Mouse (Mus musculus) cerebellum, adult (tissue): Measurements from ENCODE around the gene Erp44.

ENCODE experiments used
- ATAC-seq: cut with Nextera tagmentation; 2 replicates; pipeline ENCODE4 v1.9.2; 2017; ENCODE audit warnings: mild to moderate bottlenecking, moderate library complexity, mixed read lengths; ENCODE audit not compliant: insufficient number of reproducible peaks, low FRiP score, low TSS enrichment

Erp44 gene

DNA sequence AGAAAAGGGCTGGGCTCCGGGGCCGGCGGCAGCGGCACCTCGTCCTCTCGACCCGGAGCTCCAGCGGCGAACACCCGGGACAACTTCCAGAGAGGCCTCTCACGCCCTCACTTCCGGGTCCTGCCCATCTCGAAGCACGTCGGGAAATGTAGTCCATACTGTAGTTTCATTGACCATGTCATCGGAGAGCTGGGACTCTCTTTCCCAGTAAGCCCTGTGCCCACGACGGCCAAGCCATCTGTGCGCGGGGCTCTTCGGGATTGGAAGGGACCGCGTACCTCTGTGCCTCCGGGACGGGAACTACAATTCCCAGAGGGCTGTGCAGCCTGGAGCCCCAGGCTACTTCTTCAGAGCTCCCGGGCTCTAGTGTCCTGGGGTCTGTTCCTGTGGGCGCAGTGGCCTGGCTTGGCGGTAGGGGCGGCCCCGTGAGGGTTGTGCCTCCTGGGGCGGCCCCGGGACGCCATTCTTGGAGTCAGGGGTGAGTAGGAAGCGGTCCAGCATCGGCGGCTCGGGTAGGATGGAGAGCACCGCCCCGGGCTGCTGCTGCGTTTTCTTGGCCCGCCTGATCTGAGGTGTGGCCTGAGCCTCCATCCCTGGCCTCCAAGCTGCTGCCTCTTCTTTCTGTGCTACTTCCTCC lies at the start of gene Erp44, which contains the start of gene Invs:
TSS of gene Erp44 (minus strand) at position 61 of the 637 bp plus-strand sequence.
TSS of gene Invs (plus strand) at position 263 of the 637 bp plus-strand sequence.
- ATAC-seq, result peak; percentile 99

GRCm38 (mm10) chr4:48328042-48328441 lies 48.7 kb upstream of the Erp44 start:
- ATAC-seq, result no peak

GRCm38 (mm10) chr4:48327192-48327591 lies 47.8 kb upstream of the Erp44 start:
- no peak for ATAC-seq

- no peak for ATAC-seq
Observed at GRCm38 (mm10) chr4:48322095-48322494, 42.7 kb upstream of the Erp44 start.

GRCm38 (mm10) chr4:48321276-48321675 lies 41.9 kb upstream of the Erp44 start:
- ATAC-seq, result no peak

- ATAC-seq, result no peak
Observed at GRCm38 (mm10) chr4:48316036-48316435, 36.7 kb upstream of the Erp44 start.

DNA sequence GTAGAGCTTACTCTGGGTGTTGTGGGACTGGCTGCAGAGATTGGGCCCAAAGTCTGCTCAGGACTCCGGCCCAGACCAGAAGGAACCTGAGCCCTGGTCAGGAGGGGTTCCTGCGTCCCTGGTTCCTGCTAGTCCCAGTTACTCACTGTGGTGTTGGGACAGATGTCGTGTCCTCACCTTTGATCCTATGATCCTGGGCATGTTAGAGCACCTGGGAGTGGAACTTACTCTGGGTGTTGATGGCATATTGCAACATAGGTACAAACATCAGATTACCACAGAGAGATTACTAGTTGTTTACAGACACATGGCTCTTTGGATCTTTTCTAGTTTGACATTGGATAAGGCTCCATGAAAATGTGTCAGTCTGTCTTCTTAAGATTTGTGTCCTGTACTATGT lies 35.5 kb upstream of the Erp44 start:
- no peak for ATAC-seq

DNA sequence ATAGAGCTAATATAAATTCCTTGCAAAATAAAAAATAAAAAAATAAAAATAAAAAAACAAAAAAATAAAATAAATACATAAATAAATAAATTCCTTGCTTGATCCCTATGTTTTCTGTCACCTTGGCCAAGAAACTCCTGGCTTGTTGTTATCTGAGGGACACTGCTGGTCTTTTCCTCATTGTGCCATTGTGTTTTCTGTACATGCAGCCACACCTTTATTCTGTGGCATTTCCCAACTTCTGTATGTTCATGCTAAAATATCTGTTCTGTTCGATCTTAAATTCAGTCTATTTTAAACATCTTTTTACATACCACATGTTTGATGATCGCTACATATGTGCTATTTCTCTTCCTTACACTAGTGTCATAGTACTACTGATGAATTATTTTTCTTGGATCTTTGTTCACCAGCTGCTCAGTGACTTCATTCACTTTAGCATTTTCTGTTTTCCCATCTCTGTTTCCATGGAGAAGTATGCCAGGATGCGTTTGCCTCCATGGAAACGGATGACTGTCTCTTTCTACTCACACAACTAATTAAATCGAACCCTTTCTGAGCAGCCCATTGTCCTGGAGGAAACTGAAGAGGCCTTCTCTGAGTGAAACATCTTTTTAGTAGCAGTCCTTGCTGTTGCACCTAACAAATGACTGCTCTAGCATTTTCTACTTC lies 7.9 kb upstream of the Erp44 start:
- ATAC-seq, result no peak

DNA sequence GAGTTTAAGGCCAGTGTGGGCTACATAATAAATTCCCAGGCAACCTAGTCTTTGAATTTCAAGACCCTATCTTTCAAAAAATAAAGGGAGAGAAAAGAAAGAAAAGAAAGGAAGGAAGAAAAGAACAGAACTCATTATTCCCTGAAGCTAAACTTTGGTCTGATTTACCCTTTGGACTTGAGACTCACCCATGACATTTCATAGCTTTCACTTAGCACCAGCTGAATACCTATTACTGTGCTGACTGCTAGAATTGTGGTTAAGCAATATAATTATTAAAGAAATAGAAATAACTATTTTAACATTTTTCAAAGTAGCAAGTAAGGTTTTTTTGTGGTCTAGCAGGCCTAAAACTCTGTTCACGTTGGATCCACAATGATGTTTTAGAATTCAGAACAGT lies 1.8 kb upstream of the Erp44 start:
- no peak for ATAC-seq

- ATAC-seq, result peak; percentile 7; the same call in 1 of the 2 replicates
Observed at GRCm38 (mm10) chr4:48278757-48279497, 431 bp downstream of the Erp44 start.

- ATAC-seq, result no peak
Observed at GRCm38 (mm10) chr4:48277011-48277410, 2.3 kb downstream of the Erp44 start.

DNA sequence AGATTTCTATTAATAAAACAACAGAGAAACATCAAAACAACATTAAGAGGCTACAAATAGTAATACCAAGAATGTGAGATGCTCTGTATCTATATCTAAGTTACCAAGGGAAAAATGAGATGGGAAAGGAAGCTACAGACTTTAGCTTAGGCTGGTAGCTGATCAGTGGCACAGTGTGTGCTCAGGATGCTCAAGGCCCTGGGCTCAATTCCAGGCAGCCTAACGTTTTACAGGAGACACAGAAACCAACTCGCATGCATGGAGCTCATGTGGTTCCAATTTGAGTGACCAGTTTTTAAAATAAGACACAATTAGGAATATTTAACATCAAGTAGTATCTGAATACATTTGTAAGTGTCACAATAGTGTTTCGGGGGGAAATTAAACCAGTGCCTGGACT lies 3.6 kb downstream of the Erp44 start:
- ATAC-seq, result no peak

- no peak for ATAC-seq
Observed at GRCm38 (mm10) chr4:48273119-48273829, 6.1 kb downstream of the Erp44 start.

DNA sequence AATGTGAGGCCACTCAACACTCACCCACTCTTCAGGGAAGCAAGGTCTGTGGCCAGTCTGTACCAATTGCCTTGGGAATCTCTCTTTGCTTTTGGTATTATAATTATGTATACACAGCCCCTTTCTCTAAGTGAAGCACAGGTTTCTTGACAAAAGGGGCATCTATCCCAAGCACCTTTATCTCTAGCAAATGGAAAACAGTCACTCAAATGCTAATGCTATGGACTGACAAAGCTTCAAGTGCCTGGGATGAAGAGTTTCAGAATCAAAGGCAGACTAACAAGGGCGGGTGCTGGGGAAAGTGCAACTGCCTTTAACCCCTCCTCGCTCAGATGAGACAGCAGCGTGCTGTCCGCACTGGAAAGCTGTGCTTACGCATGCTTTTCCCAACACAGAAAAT lies 7.5 kb downstream of the Erp44 start:
- no peak for ATAC-seq

DNA sequence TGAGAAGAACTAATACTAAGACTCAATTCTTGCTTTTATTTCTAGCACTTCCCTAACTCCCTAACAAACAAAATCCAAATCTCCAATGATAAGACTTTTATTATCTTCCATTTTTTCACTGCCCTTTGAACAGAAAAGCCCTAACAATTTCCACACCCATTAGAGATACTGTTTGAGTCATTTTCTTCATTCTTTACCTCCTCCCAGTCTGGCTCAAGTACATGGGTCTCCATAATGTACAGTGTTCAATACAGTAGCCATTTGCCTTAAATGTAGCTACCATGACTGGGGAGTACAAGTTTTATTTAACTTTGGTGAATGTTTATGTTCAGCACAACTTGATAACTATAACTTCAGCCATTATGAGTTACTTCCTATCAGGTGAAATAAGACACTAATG lies 8.8 kb downstream of the Erp44 start:
- no peak for ATAC-seq

- ATAC-seq, result no peak
Observed at GRCm38 (mm10) chr4:48268127-48268526, 11.2 kb downstream of the Erp44 start.

DNA sequence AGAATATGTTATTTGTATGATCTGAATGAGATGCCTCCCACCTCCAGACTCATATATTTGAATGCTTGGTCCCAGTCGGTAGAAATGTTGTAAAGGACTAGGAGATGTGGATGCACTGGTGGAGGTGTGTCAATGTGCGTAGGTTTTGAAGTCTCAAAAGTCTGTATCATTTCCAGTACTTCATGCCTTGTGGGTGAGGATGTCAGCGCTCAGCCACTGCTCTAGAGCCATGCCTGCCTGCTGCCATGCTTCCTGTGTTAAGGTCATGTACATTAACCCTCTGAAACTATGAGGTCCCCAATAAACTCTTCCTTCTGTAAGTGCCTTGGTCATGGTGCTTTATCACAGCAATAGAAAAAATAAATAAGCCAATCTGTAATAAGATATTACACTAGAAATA lies 11.7 kb downstream of the Erp44 start:
- ATAC-seq, result no peak

GRCm38 (mm10) chr4:48258045-48258444 lies 21.3 kb downstream of the Erp44 start:
- no peak for ATAC-seq

DNA sequence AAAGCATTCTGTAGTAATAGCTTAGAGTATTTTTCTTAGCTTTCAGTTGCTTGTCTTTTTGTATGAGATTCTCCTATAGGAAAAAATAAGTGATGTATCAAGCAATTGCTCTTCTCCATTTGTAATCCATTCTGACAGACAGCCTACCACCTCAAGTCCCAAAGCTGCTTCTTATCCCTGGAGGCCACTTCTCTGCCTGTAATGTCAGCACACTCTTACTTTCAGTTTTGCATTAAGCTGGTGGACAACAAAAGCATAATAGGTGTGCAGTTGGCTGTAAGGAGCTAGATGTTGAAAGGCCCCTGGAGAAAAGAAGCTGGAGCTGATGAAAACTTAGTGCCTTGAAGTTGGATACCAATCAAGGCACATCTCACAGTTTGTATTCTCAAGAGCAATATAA lies 26.1 kb downstream of the Erp44 start:
- no peak for ATAC-seq

DNA sequence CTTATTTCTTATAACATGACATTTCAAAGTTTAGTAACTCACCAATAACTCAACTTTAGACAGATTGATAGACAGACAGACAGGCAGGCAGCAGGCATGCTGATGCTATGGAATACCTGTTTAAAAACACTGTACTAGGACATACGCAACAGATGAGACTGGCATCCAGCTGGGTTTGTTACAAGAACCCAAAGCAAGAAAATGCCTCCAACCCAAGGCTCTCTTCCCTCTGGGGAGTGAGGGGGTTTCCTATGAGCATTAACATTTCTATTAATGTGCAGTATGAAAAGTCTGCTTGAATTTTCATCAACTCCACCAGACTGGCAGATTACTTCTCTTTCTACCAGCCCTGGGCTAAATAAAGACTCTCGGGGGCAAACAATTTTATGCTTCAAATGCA lies 35.1 kb downstream of the Erp44 start:
- no peak for ATAC-seq

DNA sequence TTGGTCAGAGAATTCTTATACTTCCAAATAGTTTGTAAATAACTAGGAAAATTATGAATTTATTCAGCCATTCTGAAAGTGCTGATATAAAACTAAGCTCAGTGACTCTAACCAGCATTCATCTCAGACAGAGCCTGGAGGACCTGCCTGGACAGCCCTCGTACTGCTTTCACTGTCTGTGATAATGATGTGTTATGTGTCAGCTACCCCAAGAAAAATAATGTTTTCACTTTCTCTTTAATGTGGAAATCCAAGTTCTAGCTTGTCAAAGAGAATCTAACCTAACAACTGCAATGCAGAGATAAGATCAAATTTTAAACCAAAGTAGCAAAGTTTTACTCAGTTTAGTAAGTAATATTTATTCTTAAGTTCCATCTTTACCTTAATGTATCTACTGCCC lies 35.6 kb downstream of the Erp44 start:
- no peak for ATAC-seq
